Mouse (Mus musculus): ENCODE results near the gene Rhoh.
A peak's percentile ranks its signal among the peaks of the same experiment; 100 is the strongest.

Rhoh gene

DNA sequence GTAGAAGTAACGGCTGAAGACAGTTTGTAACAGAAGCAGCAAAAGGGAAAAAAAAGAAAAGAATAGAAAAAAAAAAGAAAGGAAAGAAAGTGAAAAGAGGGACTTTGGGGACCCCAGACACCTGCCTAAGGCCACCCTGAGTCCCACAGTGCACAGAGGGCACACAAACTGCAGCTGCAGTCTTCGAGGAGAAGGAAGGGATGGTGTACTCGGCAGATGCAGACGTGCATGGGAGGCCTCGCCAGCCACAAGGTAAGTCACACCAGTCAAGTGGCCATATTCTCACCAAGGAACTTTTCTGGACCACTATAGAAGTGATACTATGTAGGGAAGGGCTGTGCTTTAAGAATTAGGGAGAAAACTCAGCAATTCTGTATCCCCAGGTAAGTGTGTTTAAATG is 73.8 kb downstream of the Rhoh start, which contains the start of gene Chrna9:
Gene Chrna9 (plus strand): TSS at position 139 of the 400 bp plus-strand sequence.
- no peak for DNase-seq

- DNase-seq: no peak
Measured at GRCm38 (mm10) chr5:65937011-65937726, 76.2 kb downstream of the Rhoh start.

DNA sequence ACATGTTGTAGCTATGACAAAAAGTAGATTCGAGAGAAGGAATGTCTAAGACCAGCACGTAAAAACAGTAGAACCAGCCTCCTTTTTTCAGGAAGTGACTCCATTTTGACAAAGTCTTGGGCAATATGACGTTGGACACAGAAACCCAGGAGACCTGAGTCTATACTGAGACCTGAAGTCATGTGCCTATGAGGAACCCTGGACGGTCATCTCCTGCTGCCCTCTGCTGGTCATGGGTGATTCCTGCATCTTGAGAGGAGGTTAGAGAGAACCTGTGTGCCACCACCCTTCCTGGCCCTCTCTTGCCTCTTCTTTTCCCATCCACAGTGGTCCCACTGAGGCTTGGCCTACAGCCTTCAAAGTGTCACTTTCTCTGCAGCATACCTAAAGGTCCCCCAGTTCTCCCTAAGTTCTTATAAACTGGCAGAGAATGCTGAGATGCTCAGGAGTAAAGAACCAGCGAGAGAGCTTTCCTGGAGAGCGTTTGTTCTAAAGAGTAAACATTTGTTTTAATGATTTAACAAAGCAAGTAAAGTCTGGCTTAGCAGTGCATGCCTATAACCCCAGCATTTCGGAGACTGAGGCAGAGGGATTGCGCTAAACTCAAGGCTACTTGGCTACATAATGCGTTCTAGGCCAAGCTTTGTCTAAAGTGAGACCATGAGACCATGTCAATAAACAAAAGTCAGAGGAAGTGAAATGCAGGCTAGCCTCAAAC is 77.1 kb downstream of the Rhoh start:
- DNase-seq: peak; percentile 65 to 67

DNA sequence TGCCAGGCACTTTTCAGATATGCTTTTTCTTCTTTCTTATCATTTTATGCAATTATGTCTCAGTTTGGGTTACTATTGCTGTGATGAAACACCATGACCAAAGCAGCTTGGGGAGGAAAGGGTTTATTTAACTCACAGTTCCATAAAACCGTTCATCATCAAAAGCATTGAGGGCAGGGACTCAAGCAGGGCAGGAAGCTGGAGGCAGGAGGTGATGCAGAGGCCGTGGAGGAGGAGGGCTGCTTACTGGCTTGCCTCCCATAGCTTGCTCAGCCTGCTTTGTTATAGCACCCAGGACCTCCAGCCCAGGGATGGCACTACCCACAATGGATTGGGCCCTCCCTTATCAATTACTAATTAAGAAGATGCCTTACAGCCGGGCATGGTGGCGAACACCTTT is 80.1 kb downstream of the Rhoh start:
- DNase-seq: no peak

Measured in cerebellum, postnatal 36 days (tissue).